Mouse (Mus musculus) bone marrow, adult 2 months (tissue): ENCODE results near the gene Ankrd33b.

Experiments
- CTCF ChIP-seq: fragments of 200-500 bp; IDR thresholded peaks from 2 replicates; pipeline ENCODE4 v1.5.1; 2011; ENCODE audit warnings: low read length, control low read depth; ENCODE audit not compliant: control insufficient read depth, insufficient read depth
- POLR2A ChIP-seq: fragments of 200-500 bp; IDR thresholded peaks from 2 replicates; pipeline ENCODE4 v1.6.1; 2011; ENCODE audit warnings: low read depth, mild to moderate bottlenecking, control low read depth, low read length, borderline replicate concordance; ENCODE audit not compliant: control insufficient read depth

GRCm38 (mm10) chr15:31292627-31293026 lies 74.9 kb downstream of the Ankrd33b start:
- TF ChIP-seq CTCF: no peak
- no peak for TF ChIP-seq POLR2A
